Mouse (Mus musculus) retina, embryonic 14.5 days (tissue): ENCODE results near the gene Dnajc13.

Source experiments
- DNase-seq: peaks from one replicate; pipeline ENCODE4 v3.0.0-alpha.2; 2015; ENCODE audit warnings: low spot score

Gene Dnajc13

GRCm38 (mm10) chr9:104254408-104255180, 8.1 kb downstream of the Dnajc13 start:
- DNase-seq: no peak

GRCm38 (mm10) chr9:104252637-104253036, 10.1 kb downstream of the Dnajc13 start:
- DNase-seq: no peak

GRCm38 (mm10) chr9:104251687-104252086, 11.0 kb downstream of the Dnajc13 start:
- no peak for DNase-seq

- no peak for DNase-seq
Measured at GRCm38 (mm10) chr9:104251111-104251510, 11.6 kb downstream of the Dnajc13 start.

- DNase-seq: no peak
Measured at GRCm38 (mm10) chr9:104247307-104247987, 15.3 kb downstream of the Dnajc13 start.

- DNase-seq: no peak
Measured at GRCm38 (mm10) chr9:104243799-104244466, 18.8 kb downstream of the Dnajc13 start.

GRCm38 (mm10) chr9:104240146-104240545, 22.6 kb downstream of the Dnajc13 start:
- DNase-seq: no peak

GRCm38 (mm10) chr9:104239076-104239475, 23.7 kb downstream of the Dnajc13 start:
- DNase-seq: no peak

GRCm38 (mm10) chr9:104236256-104236930, 26.3 kb downstream of the Dnajc13 start:
- no peak for DNase-seq

- no peak for DNase-seq
Measured at GRCm38 (mm10) chr9:104235751-104236150, 27.0 kb downstream of the Dnajc13 start.

GRCm38 (mm10) chr9:104233815-104234214, 28.9 kb downstream of the Dnajc13 start:
- no peak for DNase-seq

- no peak for DNase-seq
Measured at GRCm38 (mm10) chr9:104233060-104233459, 29.7 kb downstream of the Dnajc13 start.

- DNase-seq: no peak
Measured at GRCm38 (mm10) chr9:104232004-104232403, 30.7 kb downstream of the Dnajc13 start.

- DNase-seq: no peak
Measured at GRCm38 (mm10) chr9:104211402-104211801, 51.3 kb downstream of the Dnajc13 start.

GRCm38 (mm10) chr9:104203851-104204250, 58.9 kb downstream of the Dnajc13 start:
- peak; percentile 66 for DNase-seq

- no peak for DNase-seq
Measured at GRCm38 (mm10) chr9:104194528-104194927, 68.2 kb downstream of the Dnajc13 start.

- DNase-seq: no peak
Measured at GRCm38 (mm10) chr9:104193900-104194299, 68.8 kb downstream of the Dnajc13 start.

GRCm38 (mm10) chr9:104193327-104193726, 69.4 kb downstream of the Dnajc13 start:
- no peak for DNase-seq

- DNase-seq: no peak
Measured at GRCm38 (mm10) chr9:104192513-104192912, 70.2 kb downstream of the Dnajc13 start.

- DNase-seq: no peak
Measured at GRCm38 (mm10) chr9:104189657-104190056, 73.1 kb downstream of the Dnajc13 start.

GRCm38 (mm10) chr9:104188704-104189103, 74.0 kb downstream of the Dnajc13 start:
- no peak for DNase-seq

GRCm38 (mm10) chr9:104187028-104187427, 75.7 kb downstream of the Dnajc13 start:
- DNase-seq: no peak
